Mouse (Mus musculus): ENCODE data around the gene Pgm2l1.

DNA sequence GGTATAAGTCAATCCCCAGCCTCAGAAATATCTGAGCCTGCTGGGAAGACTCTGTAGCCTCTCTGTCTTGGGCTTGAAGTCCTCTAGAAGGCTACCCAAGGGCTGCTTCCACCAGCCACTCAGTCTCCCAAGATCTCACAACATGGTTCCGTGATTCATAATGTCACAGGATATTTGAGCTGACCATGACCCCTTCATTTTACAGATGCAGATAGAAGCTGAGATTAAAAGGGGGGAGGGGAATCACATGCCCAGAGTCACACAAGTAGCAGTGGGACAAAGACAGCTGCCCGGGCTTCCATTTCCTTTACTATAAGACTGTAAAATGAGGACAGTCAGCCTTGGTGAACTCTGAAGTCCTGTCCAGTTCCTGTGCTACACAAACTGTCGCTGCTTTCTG is 45.6 kb upstream of the Pgm2l1 start:
- no peak for TF ChIP-seq ZNF384 (IDR thresholded peaks at IDR 0.05; ENCODE audit: low read depth, low read length)
- TF ChIP-seq MAFK (IDR thresholded peaks at IDR 0.05; ENCODE audit: insufficient read depth, low read depth, low read length) = no peak
- TF ChIP-seq HCFC1 (IDR thresholded peaks at IDR 0.05; ENCODE audit: borderline replicate concordance, insufficient read depth, low read length) = no peak
- no peak for TF ChIP-seq ZC3H11A (IDR thresholded peaks at IDR 0.05; ENCODE audit: borderline replicate concordance, low read depth, low read length)
